In genomic region chr5:114964967-114965898, GRCm38 (mm10) we compare ENCODE assay signal across 19 mouse cellular contexts. TPM values are rescaled to one million over a fixed set of nuclear protein-coding genes. Genes with fewer than 3 reads are reported as not detected.
DNase-seq lines count a peak whose midpoint lies in the region; ATAC-seq and TF ChIP-seq lines count a peak whose summit lies in the region.
"Had no signal": no experiment of that assay in that cellular context is flagged by ENCODE, and none has a peak within 500 bp of the region (broad histone marks: within the 10 kb centered on the region; RNA-seq: fewer than 3 reads in every experiment).

No protein-coding gene starts in this region.

- no peak for ATAC-seq in heart, embryonic 13.5 days (ENCODE audit: extremely low read depth, insufficient number of reproducible peaks, low FRiP score, low TSS enrichment)
- peak; percentile 78 for ATAC-seq in intestine, postnatal 0 days
- peak; percentile 71; the same call in 1 of the 2 replicates for ATAC-seq in stomach, embryonic 14.5 days (ENCODE audit: insufficient number of reproducible peaks, insufficient read depth, low FRiP score, low read depth)
- ATAC-seq: forebrain, embryonic 14.5 days; Patski had no signal

- no peak overlapping the region for H3K9ac ChIP-seq in heart, embryonic 13.5 days
- 0 out of 2 replicates have a peak overlapping the region, but pooled peaks have one; percentile 5 for H3K9ac ChIP-seq in intestine, postnatal 0 days (ENCODE audit: low read depth, low read length)
- H3K9ac ChIP-seq in stomach, embryonic 14.5 days (replicated peaks; ENCODE audit: low read depth, low read length): no peak overlapping the region
- H3K9ac ChIP-seq: embryonic facial prominence, embryonic 12.5 days had no signal

- H3K9me3 ChIP-seq in heart, embryonic 13.5 days: no peaks in the 10 kb centered on the region
- H3K9me3 ChIP-seq in intestine, postnatal 0 days (ENCODE audit: control insufficient read depth): no peaks in the 10 kb centered on the region
- H3K9me3 ChIP-seq in stomach, embryonic 14.5 days (ENCODE audit: control insufficient read depth, low read depth, low read length): no peaks in the 10 kb centered on the region
- H3K9me3 ChIP-seq: embryonic facial prominence, embryonic 12.5 days had no signal

- H3K27ac ChIP-seq in heart, embryonic 13.5 days (replicated peaks): 0 out of 2 replicates have a peak overlapping the region, but pooled peaks have one; percentile 17
- H3K27ac ChIP-seq in intestine, postnatal 0 days (ENCODE audit: low read depth, low read length): peak overlapping the region; percentile 89
- peak overlapping the region; percentile 88 for H3K27ac ChIP-seq in stomach, embryonic 14.5 days (ENCODE audit: low read length)
- H3K27ac ChIP-seq: embryonic facial prominence, embryonic 12.5 days; layer of hippocampus, adult 2 months had no signal

- H3K4me1 ChIP-seq in heart, embryonic 13.5 days: peaks cover 30% of the 10 kb centered on the region
- H3K4me1 ChIP-seq in intestine, postnatal 0 days (replicated peaks; ENCODE audit: control insufficient read depth, insufficient read depth, low read length): no peaks in the 10 kb centered on the region
- peaks cover 8% of the 10 kb centered on the region; the same call in 1 of the 2 replicates for H3K4me1 ChIP-seq in stomach, embryonic 14.5 days (ENCODE audit: control insufficient read depth, insufficient read depth, low read length)

- TF ChIP-seq CTCF in intestine, postnatal 0 days (IDR thresholded peaks at IDR 0.05; ENCODE audit: low read depth): 0 out of 2 replicates have a peak, but pooled peaks have one; percentile 12

- WGBS in heart, embryonic 13.5 days: 53% methylated on average over 17 of the region's 17 CpGs
- 22% methylated on average over 17 of the region's 17 CpGs for WGBS in intestine, postnatal 0 days
- WGBS in stomach, embryonic 14.5 days: 41% methylated on average over 17 of the region's 17 CpGs

- H3K36me3 ChIP-seq in heart, embryonic 13.5 days: no peaks in the 10 kb centered on the region
- H3K36me3 ChIP-seq in intestine, postnatal 0 days (ENCODE audit: control insufficient read depth, insufficient read depth): no peaks in the 10 kb centered on the region; the same call in 1 of the 2 replicates
- no peaks in the 10 kb centered on the region for H3K36me3 ChIP-seq in stomach, embryonic 14.5 days (ENCODE audit: control insufficient read depth, insufficient read depth, low read length)
- H3K36me3 ChIP-seq: embryonic facial prominence, embryonic 12.5 days had no signal

- peaks cover 43% of the 10 kb centered on the region for H3K27me3 ChIP-seq in heart, embryonic 13.5 days (replicated peaks)
- H3K27me3 ChIP-seq in intestine, postnatal 0 days (replicated peaks; ENCODE audit: control insufficient read depth, insufficient read depth, low read length): no peaks in the 10 kb centered on the region
- no peaks in the 10 kb centered on the region for H3K27me3 ChIP-seq in stomach, embryonic 14.5 days (ENCODE audit: control insufficient read depth, insufficient read depth, low read length)
- H3K27me3 ChIP-seq: Patski had no signal

- H3K4me2 ChIP-seq in heart, embryonic 13.5 days: peak overlapping the region; percentile 22
- H3K4me2 ChIP-seq in intestine, postnatal 0 days (replicated peaks; ENCODE audit: low read depth): peak overlapping the region; percentile 56
- H3K4me2 ChIP-seq in stomach, embryonic 14.5 days (replicated peaks; ENCODE audit: low read depth, low read length): peak overlapping the region; percentile 22; the same call in 1 of the 2 replicates
- H3K4me2 ChIP-seq: embryonic facial prominence, embryonic 12.5 days had no signal

- no peak overlapping the region for H3K4me3 ChIP-seq in heart, embryonic 13.5 days
- H3K4me3 ChIP-seq in intestine, postnatal 0 days (ENCODE audit: low read depth, low read length): no peak overlapping the region
- H3K4me3 ChIP-seq in stomach, embryonic 14.5 days (ENCODE audit: low read depth, low read length): peak overlapping the region; percentile 0; the same call in 1 of the 2 replicates
- H3K4me3 ChIP-seq: embryonic facial prominence, embryonic 12.5 days; layer of hippocampus, adult 2 months had no signal

- DNase-seq in heart, adult 18-20 months: no peak
- peak; percentile 74 to 85 for DNase-seq in kidney, postnatal 36 days
- no peak for DNase-seq in adrenal gland, adult 18-20 months (ENCODE audit: low spot score in 2 of 2)
- DNase-seq in lung, postnatal 14 days: no peak
- no peak for DNase-seq in adipocyte (ENCODE audit: low spot score)
- DNase-seq: adrenal gland, postnatal 36 days; cerebellum, adult 18-20 months; lung, postnatal 4 days had no signal

RNA-seq across cellular contexts. Expression of gene Hnf1a, which starts 5.7 kb away (rescaled TPM):
- polyA plus RNA-seq in heart, embryonic 13.5 days (2015; fragmentation: Nextera tagmentation; extraction: Ambion mirVana): 0.13 and 0.17 TPM in 2 replicates
- not detected for total RNA-seq in heart, adult 18-20 months (2021)
- polyA plus RNA-seq in intestine, postnatal 0 days (2015; fragmentation: Nextera tagmentation; extraction: Ambion mirVana): 15.9 and 16.1 TPM in 2 replicates
- polyA plus RNA-seq in stomach, embryonic 14.5 days (2014; fragmentation: Nextera tagmentation; extraction: Ambion mirVana): 7.1 and 7.7 TPM in 2 replicates
- not detected for total RNA-seq in adrenal gland, adult 18-20 months (2021)
- total RNA-seq: gastrocnemius, postnatal 4 days; hematopoietic stem cell, adult 5-6 weeks; layer of hippocampus, adult 2 months; monocyte, adult 5-6 weeks had no signal
- polyA plus RNA-seq: forebrain, embryonic 14.5 days; limb, embryonic 11.5 days had no signal

RNA-seq across cellular contexts. Expression of gene 2210016L21Rik, which starts 23.3 kb away (rescaled TPM):
- polyA plus RNA-seq in heart, embryonic 13.5 days (2015; fragmentation: Nextera tagmentation; extraction: Ambion mirVana): 37.4 and 40.6 TPM in 2 replicates
- total RNA-seq in heart, adult 18-20 months (2021): 10 to 100 TPM; 25.3 to 28.0 TPM
- 55.6 and 56.5 TPM in 2 replicates for polyA plus RNA-seq in intestine, postnatal 0 days (2015; fragmentation: Nextera tagmentation; extraction: Ambion mirVana)
- 51.8 and 54.6 TPM in 2 replicates for polyA plus RNA-seq in stomach, embryonic 14.5 days (2014; fragmentation: Nextera tagmentation; extraction: Ambion mirVana)
- total RNA-seq in adrenal gland, adult 18-20 months (2021): 10 to 100 TPM; 36.7 to 39.0 TPM

RNA-seq across cellular contexts. Expression of gene Oasl1, which starts 42.2 kb away (rescaled TPM):
- 0.56 and 0.67 TPM in 2 replicates for polyA plus RNA-seq in heart, embryonic 13.5 days (2015; fragmentation: Nextera tagmentation; extraction: Ambion mirVana)
- total RNA-seq in heart, adult 18-20 months (2021): under 1 TPM; 0.39 to 0.82 TPM
- 20.1 and 25.5 TPM in 2 replicates for polyA plus RNA-seq in intestine, postnatal 0 days (2015; fragmentation: Nextera tagmentation; extraction: Ambion mirVana)
- polyA plus RNA-seq in stomach, embryonic 14.5 days (2014; fragmentation: Nextera tagmentation; extraction: Ambion mirVana): 0.57 and 0.75 TPM in 2 replicates
- total RNA-seq in adrenal gland, adult 18-20 months (2021): 1 to 10 TPM in 1 of 2 experiments, under 1 TPM in 1; 0.74 to 1.2 TPM
- total RNA-seq: layer of hippocampus, adult 2 months had no signal

RNA-seq across cellular contexts. Expression of gene Sppl3, which starts 45.7 kb away (rescaled TPM):
- polyA plus RNA-seq in heart, embryonic 13.5 days (2015; fragmentation: Nextera tagmentation; extraction: Ambion mirVana): 6.5 and 6.9 TPM in 2 replicates
- total RNA-seq in heart, adult 18-20 months (2021): 10 to 100 TPM; 30.1 to 32.2 TPM
- polyA plus RNA-seq in intestine, postnatal 0 days (2015; fragmentation: Nextera tagmentation; extraction: Ambion mirVana): 19.5 and 20.8 TPM in 2 replicates
- 27.6 and 27.7 TPM in 2 replicates for polyA plus RNA-seq in stomach, embryonic 14.5 days (2014; fragmentation: Nextera tagmentation; extraction: Ambion mirVana)
- total RNA-seq in adrenal gland, adult 18-20 months (2021): 10 to 100 TPM; 40.0 to 44.0 TPM

Comparison
In these comparisons a context has a peak if more than half of its experiments do, and no peak if none do; other contexts are left out.
1. H3K27ac ChIP-seq: peak in every context shown above with its lines; median percentile 89 in intestine, postnatal 0 days; 88 in stomach, embryonic 14.5 days; 17 in heart, embryonic 13.5 days.
2. DNase-seq: peak in kidney, postnatal 36 days (2 of 2); none in heart, adult 18-20 months (0 of 2), adrenal gland, adult 18-20 months (0 of 2), lung, postnatal 14 days (single experiment) and adipocyte (single experiment).
3. RNA of gene Oasl1, which starts 42.2 kb away (polyA plus RNA-seq): 20.1 to 25.5 TPM in intestine, postnatal 0 days; 0.57 to 0.75 TPM in stomach, embryonic 14.5 days and 0.56 to 0.67 TPM in heart, embryonic 13.5 days; every median in the first group is over 10 times any median in the second.
4. Peak in every context shown above with its lines, with median percentiles within 50 percentile points of each other: H3K4me2 ChIP-seq.